Mouse (Mus musculus) heart, embryonic 14.5 days (tissue): ENCODE results near the gene Sept4. TPM values are rescaled to one million over a fixed set of nuclear protein-coding genes. Genes with fewer than 3 reads are reported as not detected.

Experiments
- ATAC-seq: fragments of 200-750 bp; cut with Nextera tagmentation; 2 replicates; pipeline ENCODE4 v1.8.0; 2017; ENCODE audit warnings: low read depth, moderate TSS enrichment; ENCODE audit not compliant: insufficient number of reproducible peaks, insufficient read depth, low FRiP score
- H3K27ac ChIP-seq, 2 experiments: fragments of 200-500 bp in 1 of 2; fragments of 300-500 bp in 1 of 2; sonication (generic) in 1 of 2; replicated peaks in 1 of 2; 2 replicates each; pipeline ENCODE4 v1.5.1; 2012 to 2014; ENCODE audit warnings: low read depth in 2 of 2, low read length in 2 of 2, control low read depth in 1 of 2, mild to moderate bottlenecking in 1 of 2, mixed read lengths in 1 of 2; ENCODE audit not compliant: control insufficient read depth in 1 of 2, insufficient read depth in 1 of 2
- H3K27me3 ChIP-seq: fragments of 300-500 bp; sonication (generic); 2 replicates; pipeline ENCODE4 v1.6.1; 2014; ENCODE audit warnings: mild to moderate bottlenecking, low read length, control low read depth; ENCODE audit not compliant: control insufficient read depth, insufficient read depth
- H3K36me3 ChIP-seq: fragments of 300-500 bp; sonication (generic); 2 replicates; pipeline ENCODE4 v1.6.1; 2014; ENCODE audit warnings: mild to moderate bottlenecking, control low read depth, low read length, mixed read lengths; ENCODE audit not compliant: control insufficient read depth, insufficient read depth
- H3K4me1 ChIP-seq, 2 experiments: fragments of 200-500 bp in 1 of 2; fragments of 300-500 bp in 1 of 2; sonication (generic) in 1 of 2; 2 replicates each; pipeline ENCODE4 v1.6.1; 2012 to 2014; ENCODE audit warnings: low read length in 2 of 2, control low read depth in 1 of 2, mixed read lengths in 1 of 2; ENCODE audit not compliant: control insufficient read depth in 2 of 2, insufficient read depth in 2 of 2
- H3K4me2 ChIP-seq: fragments of 300-500 bp; sonication (generic); 2 replicates; pipeline ENCODE4 v1.6.1; 2014; ENCODE audit warnings: mild to moderate bottlenecking, low read length
- H3K4me3 ChIP-seq, 2 experiments: fragments of 200-500 bp in 1 of 2; fragments of 300-500 bp in 1 of 2; sonication (generic) in 1 of 2; 2 replicates each; pipeline ENCODE4 v1.5.1; 2012 to 2014; ENCODE audit warnings: low read length in 2 of 2, mild to moderate bottlenecking in 2 of 2, control low read depth in 1 of 2, low read depth in 1 of 2, moderate library complexity in 1 of 2; ENCODE audit not compliant: control insufficient read depth in 1 of 2, insufficient read depth in 1 of 2
- H3K9ac ChIP-seq: fragments of 300-500 bp; sonication (generic); 2 replicates; pipeline ENCODE4 v1.6.1; 2014; ENCODE audit warnings: mild to moderate bottlenecking, low read length
- H3K9me3 ChIP-seq: fragments of 300-500 bp; sonication (generic); 2 replicates; pipeline ENCODE4 v1.6.1; 2016; ENCODE audit warnings: low read length, control low read depth; ENCODE audit not compliant: control insufficient read depth
- WGBS: fragments of 180-500 bp; shearing (Covaris S2); extraction: QIAGEN DNeasy Blood & Tissue Kit; methylation state at CpG from one replicate; pipeline ENCODE4 v1.1.7; 2014; 5-methylcytosine and 5-hydroxymethylcytosine counted together
- polyA plus RNA-seq: library from polyadenylated mRNA; unstranded; fragments of >200 nt; fragmentation: Nextera tagmentation; extraction: Ambion mirVana; gene quantifications from 2 replicates; pipeline ENCODE4 v1.2.1, GENCODE M21; 2014

Sept4 gene
- polyA plus RNA-seq, 1 experiment from 2014 or later: 23.5 TPM

DNA sequence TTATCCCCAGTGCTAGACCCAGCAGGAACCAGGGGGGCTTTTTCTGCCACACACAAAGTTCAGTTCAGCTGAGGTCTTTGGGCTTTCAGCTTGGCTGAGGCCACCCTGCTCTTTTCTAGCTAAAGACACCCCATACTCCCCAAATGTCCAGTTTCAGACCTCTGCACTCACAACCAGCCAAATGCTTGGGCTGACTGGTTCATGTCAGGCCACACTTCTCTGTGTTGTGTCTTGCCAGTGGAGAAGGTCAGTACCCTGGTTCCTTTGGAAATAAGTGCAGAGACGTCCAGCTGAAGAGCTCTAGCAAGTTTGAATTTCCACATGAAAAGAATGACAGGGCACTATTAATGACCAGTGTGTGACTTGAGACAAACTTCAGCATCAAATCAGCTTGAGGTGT, 11.0 kb downstream of the Sept4 start:
- no peak overlapping the region for H3K9ac ChIP-seq
- no peak overlapping the region for H3K4me3 ChIP-seq
- H3K4me2 ChIP-seq: peak overlapping the region; percentile 77
- H3K9me3 ChIP-seq: no peaks in the 10 kb centered on the region
- WGBS: 33% methylated on average over 1 of the region's 1 CpGs
- H3K27me3 ChIP-seq: no peaks in the 10 kb centered on the region
- peak overlapping the region in 1 of 2 experiments; percentile 65; a peak in 2 of 4 replicates for H3K27ac ChIP-seq
- ATAC-seq: no peak
- H3K4me1 ChIP-seq: peaks cover 15 to 28% of the 10 kb centered on the region in 2 experiments
- H3K36me3 ChIP-seq: no peaks in the 10 kb centered on the region

DNA sequence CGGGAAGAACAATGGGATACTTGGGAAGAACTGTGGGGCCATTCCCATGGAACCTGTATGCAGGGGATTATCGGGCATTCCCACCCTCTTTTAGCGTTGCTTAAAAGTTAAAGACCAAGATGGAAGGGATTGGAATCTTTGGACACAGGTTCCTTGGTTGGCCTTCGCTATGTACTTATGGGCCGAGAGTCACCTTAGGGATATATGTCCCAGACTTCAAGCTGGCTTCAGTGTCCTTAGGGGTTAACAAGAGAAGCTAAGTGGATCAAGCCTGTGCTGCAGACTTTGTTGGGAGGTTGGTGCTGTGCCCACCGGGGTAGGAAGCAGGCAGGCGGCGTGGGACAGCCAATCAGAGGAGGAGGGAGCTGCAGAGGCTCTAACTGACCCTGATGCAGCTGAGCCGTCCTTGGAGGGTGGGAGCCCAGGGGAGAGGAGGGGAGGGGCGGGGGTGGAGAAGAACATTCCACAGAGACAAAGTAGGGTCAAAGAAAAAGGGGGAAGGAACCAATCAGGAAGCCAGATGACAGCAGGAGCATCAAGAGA, 11.9 kb downstream of the Sept4 start:
- Histone ChIP-seq H3K9ac (no peak overlapping the region), H3K36me3 (no peaks in the 10 kb centered on the region), H3K4me2 (no peak overlapping the region), H3K4me1 (peaks cover 11 to 26% of the 10 kb centered on the region in 2 experiments), H3K27me3 (no peaks in the 10 kb centered on the region), H3K27ac (no peak overlapping the region), H3K9me3 (no peaks in the 10 kb centered on the region), H3K4me3 (no peak overlapping the region)
- 59% methylated on average over 10 of the region's 10 CpGs for WGBS
- ATAC-seq: no peak

DNA sequence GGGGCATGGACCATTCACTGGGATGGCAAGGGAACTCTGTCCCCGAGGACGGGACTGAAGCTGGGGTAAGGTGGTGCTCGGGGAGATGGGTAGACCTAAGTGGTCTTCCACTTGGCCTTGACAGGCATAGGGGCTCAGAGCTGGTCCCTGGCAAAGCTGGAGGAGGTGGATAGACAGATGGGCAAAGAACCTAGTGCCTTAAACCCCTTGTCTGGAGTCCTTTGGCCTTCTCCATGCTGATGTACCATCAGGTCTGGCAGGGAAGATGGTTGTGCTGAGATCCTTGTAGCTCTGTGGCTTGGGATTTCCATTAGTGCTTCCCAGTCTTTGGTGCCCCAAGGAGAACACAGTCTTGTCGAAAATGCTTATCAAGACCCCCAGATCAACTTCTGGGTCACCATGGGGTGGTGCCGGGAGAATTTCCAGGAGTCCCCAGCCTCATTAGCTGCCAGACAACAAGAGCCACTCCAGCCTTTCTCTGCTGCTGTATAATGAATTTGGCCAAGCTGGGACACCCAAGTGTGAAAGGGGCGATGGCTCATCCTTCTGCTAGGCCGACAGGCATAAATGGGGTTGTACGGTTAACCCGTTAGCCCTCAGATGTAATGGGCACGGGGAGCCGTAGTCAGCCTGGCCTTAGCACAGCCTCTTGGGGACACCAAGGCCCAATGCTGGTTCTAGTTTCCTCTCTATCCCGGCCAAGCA, 12.6 kb downstream of the Sept4 start:
- no peak overlapping the region for H3K9ac ChIP-seq
- ATAC-seq: no peak
- H3K27ac ChIP-seq: no peak overlapping the region
- H3K4me3 ChIP-seq: no peak overlapping the region
- H3K4me2 ChIP-seq: no peak overlapping the region
- 83% methylated on average over 12 of the region's 12 CpGs for WGBS
- peaks cover 11 to 26% of the 10 kb centered on the region in 2 experiments for H3K4me1 ChIP-seq
- H3K9me3 ChIP-seq: no peaks in the 10 kb centered on the region
- H3K36me3 ChIP-seq: no peaks in the 10 kb centered on the region
- no peaks in the 10 kb centered on the region for H3K27me3 ChIP-seq

DNA sequence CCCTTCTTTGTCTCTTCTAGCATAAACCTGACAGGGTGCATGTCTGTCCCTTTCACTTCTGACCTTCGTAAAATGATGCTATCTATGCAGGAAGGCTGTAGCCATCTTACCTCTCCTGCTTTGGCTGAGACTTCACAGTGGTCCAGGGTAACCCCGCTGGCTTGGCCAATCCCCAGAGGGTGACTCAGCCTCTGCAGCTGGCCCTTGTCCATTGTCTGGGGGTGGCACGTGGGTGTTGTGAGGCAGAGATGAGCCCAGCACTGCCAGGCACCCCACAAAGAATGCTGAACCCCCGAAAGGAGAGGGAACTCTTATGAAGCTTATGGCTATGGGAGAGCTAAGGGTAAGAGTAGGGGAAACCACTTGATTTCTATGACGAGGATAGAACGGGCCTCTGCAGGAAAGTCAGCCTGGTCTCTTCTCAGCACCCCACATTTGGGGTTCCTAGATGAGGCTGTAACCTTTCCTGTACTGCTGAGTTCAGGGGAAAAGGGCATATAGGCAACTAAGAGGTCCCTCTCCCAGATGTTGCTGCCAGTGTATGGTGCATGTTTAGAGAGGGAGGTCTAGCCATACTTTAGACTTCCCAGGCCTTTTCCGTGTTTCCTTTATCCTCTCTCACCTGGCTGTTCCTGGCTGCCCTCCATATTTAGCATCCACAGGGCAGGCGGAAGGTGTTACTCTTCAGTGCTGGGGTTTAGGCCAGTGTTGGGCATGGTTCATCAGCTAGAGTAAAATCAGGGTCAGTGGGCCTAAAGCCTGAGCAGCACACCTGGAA, 13.4 kb downstream of the Sept4 start:
- no peak for ATAC-seq
- H3K9ac ChIP-seq: no peak overlapping the region
- 85% methylated on average over 8 of the region's 8 CpGs for WGBS
- H3K36me3 ChIP-seq: no peaks in the 10 kb centered on the region
- no peaks in the 10 kb centered on the region for H3K9me3 ChIP-seq
- H3K27ac ChIP-seq: no peak overlapping the region
- no peak overlapping the region for H3K4me2 ChIP-seq
- H3K4me1 ChIP-seq: peaks cover 11 to 26% of the 10 kb centered on the region in 2 experiments
- no peaks in the 10 kb centered on the region for H3K27me3 ChIP-seq
- H3K4me3 ChIP-seq: no peak overlapping the region

DNA sequence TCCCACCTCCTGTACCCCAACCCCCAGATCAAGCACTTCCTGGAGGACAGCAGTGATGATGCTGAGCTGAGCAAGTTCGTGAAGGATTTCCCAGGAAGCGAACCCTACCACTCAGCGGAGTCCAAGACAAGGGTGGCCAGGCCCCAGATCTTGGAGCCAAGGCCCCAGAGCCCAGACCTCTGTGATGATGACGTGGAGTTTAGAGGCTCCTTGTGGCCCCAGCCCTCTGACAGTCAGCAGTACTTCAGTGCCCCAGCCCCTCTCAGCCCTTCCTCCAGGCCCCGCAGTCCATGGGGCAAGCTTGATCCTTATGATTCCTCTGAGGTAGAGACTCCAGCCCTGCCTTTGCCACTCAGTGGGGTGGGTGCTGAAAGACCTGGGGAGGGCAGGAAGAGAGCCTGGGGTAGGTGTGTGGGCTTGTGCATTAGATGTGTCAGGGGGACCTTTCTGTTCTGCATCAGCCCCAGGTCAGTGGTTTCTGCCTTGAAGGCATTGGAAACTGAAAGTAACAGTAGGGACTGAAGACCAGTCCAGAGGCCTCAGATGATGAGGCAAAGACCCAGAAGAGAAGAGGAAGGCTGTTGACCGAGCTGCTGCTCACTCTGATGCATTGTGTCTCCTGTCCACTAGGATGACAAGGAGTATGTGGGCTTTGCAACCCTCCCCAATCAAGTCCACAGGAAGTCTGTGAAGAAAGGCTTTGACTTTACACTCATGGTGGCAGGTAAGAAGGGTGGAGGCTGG, 14.8 kb downstream of the Sept4 start:
- WGBS: 80% methylated on average over 6 of the region's 6 CpGs
- no peak overlapping the region for H3K4me2 ChIP-seq
- ATAC-seq: no peak
- H3K4me1 ChIP-seq: peaks cover 3 to 18% of the 10 kb centered on the region in 2 experiments; a peak in 3 of 4 replicates
- no peak overlapping the region for H3K4me3 ChIP-seq
- H3K27ac ChIP-seq: no peak overlapping the region
- H3K9ac ChIP-seq: no peak overlapping the region
- H3K27me3 ChIP-seq: no peaks in the 10 kb centered on the region
- H3K9me3 ChIP-seq: no peaks in the 10 kb centered on the region
- H3K36me3 ChIP-seq: no peaks in the 10 kb centered on the region

DNA sequence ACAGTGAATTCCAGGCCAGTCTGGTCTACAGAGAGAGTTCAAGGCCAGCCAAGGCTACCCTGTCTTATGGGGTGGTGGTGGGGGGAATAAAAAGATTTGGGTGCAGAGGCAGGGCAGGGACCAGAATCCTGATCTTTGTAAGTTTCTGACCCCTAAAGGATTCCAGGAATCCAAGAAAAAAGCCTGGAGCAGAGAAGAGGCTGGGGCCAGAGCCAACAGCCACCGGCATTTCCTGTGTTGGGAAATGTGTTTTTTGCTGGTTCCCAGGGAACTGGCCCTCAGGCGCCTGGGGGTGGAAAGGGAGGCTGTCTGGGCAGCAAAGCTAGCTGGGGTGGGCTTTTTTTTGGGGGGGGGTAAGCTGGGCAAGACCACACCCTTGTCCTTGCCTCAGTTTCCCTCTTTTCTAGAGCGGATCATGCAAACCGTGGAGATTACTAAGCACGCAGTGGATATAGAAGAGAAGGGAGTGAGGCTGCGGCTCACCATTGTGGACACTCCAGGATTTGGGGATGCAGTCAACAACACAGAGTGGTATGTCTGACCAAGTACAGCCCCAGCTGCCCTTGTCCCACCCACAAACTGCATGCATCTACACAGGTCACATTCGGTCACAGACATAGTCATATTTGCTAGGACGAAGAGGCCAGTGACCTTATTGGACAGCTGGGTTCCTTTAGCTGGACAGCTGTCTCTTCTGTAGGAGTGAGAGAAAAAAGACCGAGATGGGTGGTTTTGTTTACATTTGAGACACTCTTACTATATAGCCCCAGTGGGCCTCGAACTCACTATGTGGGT, 16.2 kb downstream of the Sept4 start:
- Histone ChIP-seq H3K9me3 (no peaks in the 10 kb centered on the region), H3K36me3 (no peaks in the 10 kb centered on the region), H3K4me3 (no peak overlapping the region), H3K4me2 (no peak overlapping the region), H3K9ac (no peak overlapping the region), H3K4me1 (peaks cover 4 to 12% of the 10 kb centered on the region in 2 experiments; a peak in 3 of 4 replicates), H3K27ac (peak overlapping the region; percentile 32 to 61; a peak in 3 of 4 replicates), H3K27me3 (no peaks in the 10 kb centered on the region)
- ATAC-seq: no peak
- 75% methylated on average over 10 of the region's 10 CpGs for WGBS
